Mouse (Mus musculus) ovary, postnatal 14 days (tissue): ENCODE data around the gene Trib2.

Source experiments
- DNase-seq: peaks from one replicate; pipeline ENCODE4 v3.0.0; 2022; ENCODE audit warnings: low spot score

Gene Trib2

DNA sequence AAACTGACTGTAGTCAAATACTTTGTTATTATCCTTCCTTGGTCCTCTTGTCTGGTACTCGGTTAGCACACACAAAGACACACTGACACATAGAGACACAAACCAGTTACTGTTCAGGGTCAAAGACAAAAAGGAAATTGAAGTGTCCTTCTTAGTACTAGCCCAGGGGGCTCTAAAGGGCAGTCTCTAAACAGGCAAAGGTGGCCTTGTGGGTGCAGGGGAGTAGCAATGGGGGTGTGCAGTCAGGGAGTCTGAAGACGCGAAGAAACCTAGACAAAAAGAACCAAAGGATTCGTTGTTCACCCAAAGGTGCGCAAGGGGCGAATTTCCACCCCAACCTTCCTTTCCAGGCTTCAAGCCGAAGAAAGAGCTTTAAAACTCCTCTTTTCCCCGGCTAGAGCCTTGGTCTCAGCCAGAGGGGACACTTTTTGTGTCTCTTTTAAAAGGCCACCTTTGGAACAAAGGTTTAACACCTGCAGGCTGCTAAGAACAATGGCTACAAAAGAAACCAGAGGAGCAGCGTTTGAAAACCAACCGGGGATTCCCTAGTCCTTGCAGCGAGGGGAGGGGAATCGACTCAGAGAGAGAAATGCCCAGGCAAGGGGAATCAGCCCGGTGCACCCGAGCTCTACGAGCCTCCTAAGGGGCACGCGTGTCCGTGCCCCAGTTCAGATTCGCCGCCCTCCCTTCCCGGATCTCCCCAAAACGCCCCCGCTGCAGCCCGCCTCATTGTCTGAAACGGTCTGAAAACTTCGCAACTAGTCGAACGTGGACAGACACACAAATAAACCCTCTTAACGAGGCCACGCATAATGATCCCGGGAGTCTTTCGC, 2.3 kb downstream of the Trib2 start:
- no peak for DNase-seq

DNA sequence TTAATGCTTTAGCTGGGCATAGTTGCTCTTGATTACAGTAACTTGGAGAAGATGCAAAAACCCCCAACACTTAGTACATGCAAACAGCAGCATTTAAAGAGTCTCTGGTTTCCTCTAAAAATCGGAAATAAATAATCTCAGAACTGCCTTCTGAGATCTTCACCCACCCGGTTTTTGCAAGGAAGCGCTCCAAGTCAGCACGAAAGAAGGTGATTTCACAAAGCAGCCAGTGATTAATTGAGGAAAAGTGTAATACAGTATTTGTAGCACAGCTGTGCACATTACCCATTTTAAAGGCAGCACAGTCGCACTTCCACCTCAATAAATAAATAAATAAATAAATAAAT, 2.9 kb downstream of the Trib2 start:
- no peak for DNase-seq

DNA sequence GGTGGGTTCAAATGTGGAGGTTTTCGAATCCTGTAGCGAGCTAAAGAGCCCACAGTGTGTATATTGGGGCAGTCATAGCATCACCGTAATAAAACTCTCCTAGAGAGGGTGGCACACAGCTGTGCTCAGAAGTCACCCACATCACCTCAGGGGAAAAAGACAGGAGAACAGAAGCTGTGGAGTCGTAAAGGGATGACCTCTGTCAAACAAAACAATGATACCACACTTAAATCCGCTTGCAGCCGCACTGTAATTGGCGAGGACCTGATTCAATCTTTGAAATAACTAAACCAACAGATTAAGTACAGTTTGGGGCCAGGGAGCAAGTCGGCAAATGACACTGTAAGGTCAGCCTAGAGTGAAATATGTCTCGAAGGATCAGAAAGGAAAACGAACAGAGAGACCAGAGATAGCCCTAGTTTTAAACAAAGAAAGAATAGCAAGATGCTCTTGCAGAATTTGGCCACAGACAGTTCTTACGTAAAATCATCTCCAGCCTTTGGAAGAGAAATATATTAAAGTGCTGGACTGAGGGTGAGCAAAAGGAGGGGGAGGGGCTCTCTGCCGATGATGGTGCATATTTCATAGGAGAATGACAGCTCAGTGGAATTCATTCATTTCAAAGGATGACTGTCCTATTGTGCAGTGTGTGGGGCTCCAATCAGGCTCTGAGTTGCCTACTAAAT, 3.4 kb downstream of the Trib2 start:
- no peak for DNase-seq

DNA sequence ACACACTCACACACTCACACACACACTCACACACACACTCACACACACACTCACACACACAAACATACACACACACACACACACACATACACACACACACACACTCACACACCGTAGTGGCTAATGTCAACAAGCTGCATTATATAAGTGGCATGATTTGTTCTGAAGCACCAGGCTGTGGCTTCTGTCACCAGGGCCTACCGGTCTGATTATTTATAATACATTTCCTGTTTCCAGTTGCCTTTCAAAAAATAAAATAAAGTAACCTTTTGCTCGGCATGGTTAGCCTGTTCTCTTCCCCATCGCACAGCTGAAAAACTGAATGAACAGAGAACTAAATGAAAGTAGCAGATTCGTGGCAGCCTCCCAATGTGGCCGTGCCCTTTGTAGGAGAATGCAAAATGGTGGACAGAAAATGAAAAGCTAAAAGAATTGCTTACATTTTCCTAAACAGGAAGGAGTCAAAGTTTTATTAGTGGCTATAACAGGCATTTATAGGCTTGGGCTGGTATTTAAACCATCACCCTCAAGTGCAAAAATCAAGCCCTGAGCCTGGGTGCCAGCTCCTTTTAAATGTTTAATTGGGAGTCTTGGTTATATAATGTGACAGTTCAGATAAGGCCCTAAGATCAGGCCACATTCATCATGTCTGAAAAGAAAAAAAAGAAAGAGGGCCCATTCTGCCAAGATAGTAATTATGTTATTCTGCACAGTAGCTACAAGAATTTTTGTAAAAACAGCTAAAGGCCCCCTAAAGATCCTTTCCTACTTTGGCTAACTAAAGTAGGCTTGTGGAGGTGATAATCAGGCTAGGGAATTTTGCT, 4.4 kb downstream of the Trib2 start:
- DNase-seq = no peak

DNA sequence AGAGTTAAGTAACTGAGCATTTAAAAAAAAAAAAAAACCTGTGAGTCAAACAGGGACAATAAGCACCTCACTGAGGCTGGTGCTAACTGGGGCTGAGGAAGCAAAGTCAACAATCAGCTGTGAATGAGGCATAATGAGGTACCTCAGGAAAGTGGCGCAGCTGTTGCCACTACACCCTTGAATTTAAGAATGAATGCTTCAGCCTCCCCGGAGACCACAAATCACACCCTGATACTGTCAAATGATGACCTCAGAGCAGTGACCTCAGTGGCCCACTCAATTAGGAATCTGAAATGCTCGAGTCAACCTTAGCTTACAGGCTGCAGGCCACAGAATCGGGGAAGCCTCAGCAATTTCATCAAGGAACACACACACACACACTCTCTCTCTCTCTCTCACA, 5.0 kb downstream of the Trib2 start:
- DNase-seq = no peak

DNA sequence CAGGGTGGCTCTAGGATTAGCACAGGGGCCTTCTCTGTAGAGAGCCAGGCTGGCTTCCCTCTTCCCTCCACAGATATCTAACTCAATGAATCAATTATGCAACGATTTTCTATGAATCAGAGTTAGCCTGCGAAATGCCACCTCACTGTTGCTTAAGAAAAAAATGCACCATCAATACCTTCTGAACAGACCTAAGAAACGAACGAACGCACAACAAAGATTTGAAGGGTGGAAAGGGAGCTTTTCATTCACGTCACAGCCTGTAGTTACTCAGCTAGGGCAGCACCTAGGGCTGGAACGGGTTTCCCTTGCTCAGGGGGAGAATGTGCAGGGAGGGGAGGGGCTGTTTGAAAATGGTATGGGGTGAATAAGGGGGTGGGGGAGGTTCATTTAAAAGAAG, 5.8 kb downstream of the Trib2 start:
- DNase-seq = no peak

- DNase-seq = no peak
Observed at GRCm38 (mm10) chr12:15809657-15810056, 7.1 kb downstream of the Trib2 start.

DNA sequence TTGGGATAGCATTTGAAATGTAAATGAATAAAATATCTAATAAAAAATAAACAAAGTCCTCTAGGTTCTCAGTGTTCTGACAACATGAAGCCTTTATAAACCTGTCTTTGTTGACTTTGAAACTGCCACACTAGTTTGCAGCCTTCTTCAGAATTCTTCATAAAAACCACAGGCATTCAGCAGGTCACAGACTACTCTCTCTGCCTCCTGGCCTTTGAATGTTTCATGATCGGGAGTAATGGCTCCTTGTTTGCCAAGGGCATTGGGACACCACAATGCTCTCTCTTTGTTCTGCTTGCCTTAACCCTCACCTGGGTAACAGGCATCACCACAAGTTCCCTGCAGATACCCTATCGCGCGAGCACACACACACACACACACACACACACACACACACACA, 7.5 kb downstream of the Trib2 start:
- no peak for DNase-seq

- no peak for DNase-seq
Observed at GRCm38 (mm10) chr12:15808186-15808800, 8.4 kb downstream of the Trib2 start.

GRCm38 (mm10) chr12:15804931-15805331, 11.8 kb downstream of the Trib2 start:
- no peak for DNase-seq

- DNase-seq = no peak
Observed at GRCm38 (mm10) chr12:15803936-15804438, 12.7 kb downstream of the Trib2 start.

DNA sequence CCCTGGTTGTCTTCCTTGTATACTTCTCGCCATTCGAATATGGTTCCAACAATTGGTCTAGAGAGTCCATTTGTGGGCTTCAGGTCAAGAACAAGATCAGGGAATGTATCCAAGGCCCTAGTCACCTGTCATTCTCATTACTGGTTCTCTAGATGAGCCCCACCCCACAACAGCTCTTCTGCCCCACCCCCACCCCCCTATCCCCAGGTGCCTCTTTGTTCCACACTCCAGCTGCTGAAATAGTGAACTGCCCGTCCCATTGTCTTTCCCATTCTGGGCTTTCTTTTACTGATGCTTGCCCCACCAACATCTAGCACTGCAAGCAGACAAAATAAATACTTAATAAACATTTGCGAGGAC, 15.2 kb downstream of the Trib2 start:
- no peak for DNase-seq

GRCm38 (mm10) chr12:15800914-15801570, 15.7 kb downstream of the Trib2 start:
- DNase-seq = no peak

DNA sequence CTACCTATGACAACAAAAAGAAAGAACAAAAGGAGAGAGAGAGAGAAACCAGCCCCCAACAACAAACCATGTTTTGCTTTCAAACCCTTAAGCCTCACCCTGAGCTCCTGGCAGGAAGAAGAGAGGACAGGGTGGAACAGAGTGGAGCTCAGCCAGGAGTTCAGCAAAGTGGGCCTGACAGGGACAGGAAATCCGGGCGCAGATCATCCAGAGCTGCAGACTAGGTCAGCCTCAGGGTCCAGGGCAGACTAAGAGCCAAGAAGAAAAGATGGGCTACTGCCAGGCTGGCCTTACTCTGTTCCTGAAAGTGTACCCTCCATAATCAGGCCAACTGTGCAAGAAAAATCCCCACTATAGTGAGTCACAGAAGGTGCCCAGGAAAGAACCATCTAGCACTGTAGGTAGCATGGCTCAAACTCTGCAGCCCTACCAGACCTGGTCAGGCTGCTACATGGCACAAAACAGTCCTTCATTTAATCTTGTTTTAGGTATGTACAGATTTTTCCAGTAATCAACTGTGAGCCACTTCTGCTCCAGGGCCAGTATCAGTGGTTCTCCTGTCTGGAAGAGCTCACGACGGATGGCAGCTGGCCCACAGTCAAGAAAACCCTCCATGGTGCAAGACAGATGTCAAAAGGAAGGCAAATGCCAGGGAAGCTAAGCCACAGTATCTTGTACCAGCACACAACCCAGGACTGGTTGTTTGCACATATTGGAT, 16.4 kb downstream of the Trib2 start:
- DNase-seq = no peak

GRCm38 (mm10) chr12:15798019-15798418, 18.7 kb downstream of the Trib2 start:
- DNase-seq = no peak

DNA sequence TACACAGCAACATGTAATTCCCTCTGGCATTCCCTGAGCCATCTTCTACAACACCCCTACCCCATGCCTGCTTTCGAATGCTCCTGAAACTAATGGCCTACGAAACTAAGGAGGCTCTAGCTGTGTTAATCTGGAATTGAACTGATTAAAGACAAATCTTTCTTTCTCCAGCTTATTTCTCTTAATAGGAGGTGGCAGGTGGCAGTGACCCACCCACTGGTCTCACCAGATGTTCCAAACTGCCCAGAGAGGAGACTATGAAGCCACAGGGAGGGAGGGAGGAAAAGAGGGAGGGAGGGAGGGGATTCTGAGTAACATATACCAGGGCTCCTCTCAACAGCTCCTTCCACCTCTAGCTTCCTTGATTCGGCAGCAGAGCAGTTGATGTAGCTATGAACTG, 20.8 kb downstream of the Trib2 start:
- no peak for DNase-seq

- no peak for DNase-seq
Observed at GRCm38 (mm10) chr12:15793336-15793735, 23.4 kb downstream of the Trib2 start.

DNA sequence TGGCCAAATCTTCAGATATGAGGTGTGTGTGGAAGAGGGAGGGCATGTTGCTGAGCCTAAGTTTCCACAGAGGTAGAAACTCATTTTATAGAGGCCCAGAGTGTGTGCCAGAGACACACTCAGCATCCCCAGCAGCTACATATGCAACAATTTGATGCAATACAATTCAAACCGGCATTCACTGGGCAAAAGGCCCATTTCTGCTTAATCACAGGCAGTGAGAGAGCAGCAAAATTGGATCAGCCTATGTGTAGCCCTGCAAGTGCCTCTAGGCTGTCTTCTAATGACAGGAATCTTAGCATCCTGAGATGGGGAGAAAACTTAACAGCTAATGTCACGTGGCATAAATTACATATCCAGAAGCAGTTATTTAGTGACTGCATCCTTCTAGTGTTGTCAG, 26.5 kb downstream of the Trib2 start:
- DNase-seq = no peak

DNA sequence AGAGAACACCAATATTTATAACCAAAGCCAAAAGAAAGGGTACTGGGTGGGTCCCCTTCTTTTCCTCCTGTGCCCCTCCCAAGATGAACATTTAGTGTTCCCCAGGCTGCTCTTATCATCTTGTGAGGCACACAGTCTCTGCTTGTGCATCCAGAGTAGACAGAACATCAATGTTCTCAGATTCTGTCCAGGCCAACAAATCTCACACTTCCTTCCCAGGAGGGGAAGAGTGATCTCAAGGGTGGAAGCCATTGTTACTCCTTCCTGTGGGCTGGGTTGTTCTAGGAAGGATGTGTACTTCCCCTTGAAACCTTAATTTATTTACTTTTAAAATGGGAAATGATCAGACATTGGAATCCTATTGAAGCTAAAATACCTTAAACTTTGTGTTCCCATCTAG, 39.7 kb downstream of the Trib2 start:
- DNase-seq = no peak

DNA sequence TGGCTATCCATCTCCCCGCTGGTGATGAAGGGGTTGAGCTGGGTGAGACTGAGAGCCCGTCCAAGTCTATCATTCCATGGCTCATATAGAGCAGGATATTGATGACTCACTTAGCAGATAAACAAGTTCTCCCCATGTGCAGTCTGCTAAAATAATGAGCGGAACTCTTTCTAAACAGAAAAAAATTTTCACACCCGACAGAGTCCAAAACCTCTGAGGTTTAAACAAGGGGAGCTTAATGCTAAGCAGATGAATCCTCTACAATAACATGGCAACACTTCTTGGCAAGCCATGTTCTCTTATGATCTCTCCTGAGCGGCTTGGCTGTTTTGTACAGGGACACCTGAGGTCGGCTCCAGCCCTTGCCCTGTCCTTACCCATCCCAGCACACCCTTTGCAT, 45.0 kb downstream of the Trib2 start:
- DNase-seq = no peak

DNA sequence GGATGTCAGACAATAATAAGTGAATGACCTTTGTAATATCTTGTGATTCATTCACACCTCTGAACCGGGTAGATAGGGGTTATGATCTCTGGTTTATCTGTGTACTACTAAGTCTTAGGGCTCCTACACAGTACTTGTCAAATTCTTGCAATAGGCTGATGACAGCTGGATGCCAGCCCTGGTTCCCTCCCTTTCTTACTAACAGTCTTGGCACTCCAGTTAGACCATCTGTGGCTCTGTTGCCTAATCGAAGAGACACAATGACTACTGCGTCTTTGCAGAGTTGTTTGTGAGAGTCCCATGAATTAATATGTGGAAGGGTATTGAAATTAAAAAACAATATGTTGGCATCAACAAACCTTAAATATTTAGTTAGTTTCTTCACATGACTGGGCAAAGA, 48.2 kb downstream of the Trib2 start:
- no peak for DNase-seq
